Mouse (Mus musculus) ES-Bruce4 (cell line): ENCODE data around the gene Ube2l6. TPM values are rescaled to one million over a fixed set of nuclear protein-coding genes. Genes with fewer than 3 reads are reported as not detected.

Experiments
- H3K27ac ChIP-seq: 2 replicates; pipeline ENCODE4 v1.5.1; 2012; ENCODE audit warnings: low read length, inconsistent platforms; ENCODE audit not compliant: insufficient read depth
- H3K27me3 ChIP-seq: 2 replicates; pipeline ENCODE4 v1.6.1; 2012; ENCODE audit warnings: mild to moderate bottlenecking, low read length, inconsistent platforms; ENCODE audit not compliant: control insufficient read depth, poor library complexity, insufficient read depth, severe bottlenecking
- H3K36me3 ChIP-seq: 2 replicates; pipeline ENCODE4 v1.6.1; 2012; ENCODE audit warnings: inconsistent platforms, mild to moderate bottlenecking, low read length, moderate library complexity; ENCODE audit not compliant: control insufficient read depth, poor library complexity, insufficient read depth, severe bottlenecking
- H3K4me1 ChIP-seq: one replicate; pipeline ENCODE4 v1.8.1; 2011; ENCODE audit warnings: low read length; ENCODE audit not compliant: control insufficient read depth, insufficient read depth
- H3K4me3 ChIP-seq: 2 replicates; pipeline ENCODE4 v1.5.1; 2011; ENCODE audit warnings: low read depth, mild to moderate bottlenecking, low read length
- H3K9ac ChIP-seq: 2 replicates; pipeline ENCODE4 v1.6.1; 2012; ENCODE audit warnings: low read depth, mild to moderate bottlenecking, inconsistent platforms; ENCODE audit not compliant: poor library complexity, severe bottlenecking
- H3K9me3 ChIP-seq: replicated peaks from 2 replicates; pipeline ENCODE4 v1.6.1; 2012; ENCODE audit warnings: mild to moderate bottlenecking, low read length, inconsistent platforms; ENCODE audit not compliant: control insufficient read depth, poor library complexity, insufficient read depth, severe bottlenecking
- CTCF ChIP-seq: IDR thresholded peaks from one replicate; pipeline ENCODE4 v1.8.1; 2011; ENCODE audit warnings: low read depth, low read length
- EP300 ChIP-seq: IDR thresholded peaks from 2 replicates; pipeline ENCODE4 v1.6.1; 2011; ENCODE audit warnings: low read depth, low read length; ENCODE audit not compliant: insufficient read depth
- POLR2A ChIP-seq: IDR thresholded peaks from one replicate; pipeline ENCODE4 v1.8.1; 2011; ENCODE audit warnings: low read length; ENCODE audit not compliant: insufficient read depth
- polyA plus RNA-seq: library from polyadenylated mRNA; stranded (reverse); fragments of >200 nt; gene quantifications from 2 replicates; pipeline ENCODE4 v1.2.4, GENCODE M21; 2011; ENCODE audit warnings: low read depth; ENCODE audit not compliant: missing spikeins, insufficient read depth, insufficient read length

Ube2l6 gene
- polyA plus RNA-seq, 1 experiment: 12.6 TPM

- Histone ChIP-seq H3K4me1 (peaks cover 2% of the 10 kb centered on the region), H3K9ac (0 out of 2 replicates have a peak overlapping the region, but pooled peaks have one; percentile 12), H3K9me3 (no peaks in the 10 kb centered on the region), H3K36me3 (no peaks in the 10 kb centered on the region), H3K27ac (peak overlapping the region; percentile 95), H3K4me3 (no peak overlapping the region), H3K27me3 (no peaks in the 10 kb centered on the region)
- no peak for TF ChIP-seq CTCF
- TF ChIP-seq POLR2A: no peak
Measured at GRCm38 (mm10) chr2:84806546-84806945, 7.9 kb downstream of the Ube2l6 start.

GRCm38 (mm10) chr2:84809330-84809729, 10.7 kb downstream of the Ube2l6 start:
- no peak overlapping the region; the same call in 1 of the 2 replicates for H3K4me3 ChIP-seq
- H3K27ac ChIP-seq: peak overlapping the region; percentile 95
- H3K36me3 ChIP-seq: no peaks in the 10 kb centered on the region
- TF ChIP-seq EP300 (peak; percentile 60; the same call in 1 of the 2 replicates), POLR2A (no peak)
- no peaks in the 10 kb centered on the region for H3K27me3 ChIP-seq
- peak overlapping the region; percentile 17; the same call in 1 of the 2 replicates for H3K9ac ChIP-seq
- H3K9me3 ChIP-seq: no peaks in the 10 kb centered on the region
- peaks cover 2% of the 10 kb centered on the region for H3K4me1 ChIP-seq

GRCm38 (mm10) chr2:84810526-84810885, 11.9 kb downstream of the Ube2l6 start:
- Histone ChIP-seq H3K27me3 (no peaks in the 10 kb centered on the region), H3K4me1 (peaks cover 2% of the 10 kb centered on the region), H3K9me3 (no peaks in the 10 kb centered on the region), H3K36me3 (no peaks in the 10 kb centered on the region), H3K9ac (peak overlapping the region; percentile 28; the same call in 1 of the 2 replicates), H3K4me3 (peak overlapping the region; percentile 19; the same call in 1 of the 2 replicates), H3K27ac (peak overlapping the region; percentile 94)
- TF ChIP-seq EP300 (no peak), POLR2A (no peak)

- Histone ChIP-seq H3K4me3 (peak overlapping the region; percentile 43), H3K27ac (peak overlapping the region; percentile 94), H3K27me3 (no peaks in the 10 kb centered on the region), H3K36me3 (no peaks in the 10 kb centered on the region), H3K9ac (peak overlapping the region; percentile 28; the same call in 1 of the 2 replicates), H3K4me1 (peaks cover 4% of the 10 kb centered on the region), H3K9me3 (no peaks in the 10 kb centered on the region)
- TF ChIP-seq CTCF (peak; percentile 58), EP300 (no peak), POLR2A (no peak)
Measured at GRCm38 (mm10) chr2:84810886-84811577, 12.4 kb downstream of the Ube2l6 start.

GRCm38 (mm10) chr2:84811880-84812279, 13.3 kb downstream of the Ube2l6 start:
- H3K4me1 ChIP-seq: peaks cover 5% of the 10 kb centered on the region
- H3K4me3 ChIP-seq: no peak overlapping the region
- no peak for TF ChIP-seq EP300
- TF ChIP-seq CTCF: no peak
- no peak for TF ChIP-seq POLR2A
- no peaks in the 10 kb centered on the region for H3K27me3 ChIP-seq
- H3K36me3 ChIP-seq: no peaks in the 10 kb centered on the region
- H3K27ac ChIP-seq: 0 out of 2 replicates have a peak overlapping the region, but pooled peaks have one; percentile 17
- no peaks in the 10 kb centered on the region for H3K9me3 ChIP-seq
- no peak overlapping the region for H3K9ac ChIP-seq

- H3K9me3 ChIP-seq: no peaks in the 10 kb centered on the region
- TF ChIP-seq CTCF (peak; percentile 2), EP300 (no peak)
- H3K27ac ChIP-seq: peak overlapping the region; percentile 11; the same call in 1 of the 2 replicates
- no peaks in the 10 kb centered on the region for H3K36me3 ChIP-seq
- H3K4me3 ChIP-seq: no peak overlapping the region
- H3K27me3 ChIP-seq: no peaks in the 10 kb centered on the region
- peaks cover 5% of the 10 kb centered on the region for H3K4me1 ChIP-seq
- H3K9ac ChIP-seq: no peak overlapping the region
Measured at GRCm38 (mm10) chr2:84812676-84813075, 14.0 kb downstream of the Ube2l6 start.
